34 mouse cellular contexts compared by ENCODE assay signal in the genomic region with DNA sequence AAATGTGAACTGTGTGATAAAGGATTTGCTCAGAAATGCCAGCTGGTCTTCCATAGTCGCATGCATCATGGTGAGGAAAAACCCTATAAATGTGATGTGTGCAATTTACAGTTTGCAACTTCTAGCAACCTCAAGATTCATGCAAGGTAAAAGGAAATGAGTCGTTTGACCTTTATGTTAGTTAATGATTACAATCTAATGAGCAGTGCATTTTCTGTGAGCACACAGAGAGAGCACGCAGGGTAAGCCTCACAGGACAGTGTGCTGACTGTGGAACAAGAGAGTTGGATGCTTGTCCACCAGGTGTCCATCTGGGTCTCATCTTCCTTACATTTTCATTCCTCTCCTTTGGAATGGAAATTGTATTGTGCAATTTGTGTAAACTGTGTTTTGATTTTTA. TPM values are rescaled to one million over a fixed set of nuclear protein-coding genes. Genes with fewer than 3 reads are reported as not detected.
DNase-seq lines count a peak whose midpoint lies in the region; ATAC-seq and TF ChIP-seq lines count a peak whose summit lies in the region.
"Had no signal": no experiment of that assay in that cellular context is flagged by ENCODE, and none has a peak within 500 bp of the region (broad histone marks: within the 10 kb centered on the region; RNA-seq: fewer than 3 reads in every experiment).

No protein-coding gene starts in this region.

- peaks cover 22% of the 10 kb centered on the region for H3K4me1 ChIP-seq in kidney, adult 2 months (ENCODE audit: control insufficient read depth, insufficient read depth, low read length)
- H3K4me1 ChIP-seq: embryonic facial prominence, embryonic 10.5 days; embryonic facial prominence, embryonic 15.5 days; lung, embryonic 15.5 days had no signal

- WGBS in kidney, adult 2 months = 38% methylated on average over 3 of the region's 3 CpGs

- peak; percentile 54 for DNase-seq in kidney, adult 2 months
- DNase-seq in kidney, postnatal 4 days = no peak
- DNase-seq in kidney, postnatal 14 days = peak; percentile 25
- no peak for DNase-seq in kidney, adult 18-20 months
- no peak for DNase-seq in cerebellum, postnatal 14 days
- no peak for DNase-seq in adrenal gland, adult 18-20 months (ENCODE audit: low spot score in 2 of 2)
- DNase-seq: adrenal gland, adult 8-10 months; cerebellum, adult 2 months; cerebellum, postnatal 25 days; forebrain, postnatal 0 days; heart, adult 2 months; heart, postnatal 4 days; layer of hippocampus, adult 9-11 months; lung, postnatal 36 days had no signal

- H3K4me3 ChIP-seq in kidney, adult 2 months (ENCODE audit: insufficient read depth, low read depth, low read length) = no peak overlapping the region
- H3K4me3 ChIP-seq: embryonic facial prominence, embryonic 10.5 days; embryonic facial prominence, embryonic 15.5 days; forebrain, embryonic 12.5 days; heart, adult 2 months; heart, embryonic 12.5 days; hindbrain, embryonic 13.5 days; lung, embryonic 15.5 days; midbrain, embryonic 13.5 days; neural tube, embryonic 13.5 days had no signal

- H3K27ac ChIP-seq in kidney, adult 2 months (ENCODE audit: insufficient read depth, low read depth, low read length) = peak overlapping the region; percentile 52
- H3K27ac ChIP-seq: embryonic facial prominence, embryonic 10.5 days; embryonic facial prominence, embryonic 15.5 days; forebrain, embryonic 12.5 days; heart, adult 2 months; hindbrain, embryonic 13.5 days; lung, embryonic 15.5 days; midbrain, embryonic 13.5 days; neural tube, embryonic 13.5 days had no signal

- TF ChIP-seq POLR2A in kidney, adult 2 months (IDR thresholded peaks at IDR 0.05; ENCODE audit: low read depth, low read length) = no peak

- ATAC-seq in activated CD4-positive, CD25-positive, alpha-beta regulatory T cell, adult 4 months = peak; percentile 53
- ATAC-seq: forebrain, postnatal 0 days; midbrain, embryonic 13.5 days had no signal

- H3K36me3 ChIP-seq in kidney, adult 2 months (ENCODE audit: control insufficient read depth, insufficient read depth, low read length) = peaks cover 16% of the 10 kb centered on the region

- no peak for TF ChIP-seq CTCF in kidney, adult 2 months (conservative IDR thresholded peaks at IDR 0.05; ENCODE audit: insufficient read depth, insufficient read length, low read depth, low read length)

- H3K27me3 ChIP-seq in kidney, adult 2 months (replicated peaks; ENCODE audit: control insufficient read depth, insufficient read depth, low read length) = no peaks in the 10 kb centered on the region
- H3K27me3 ChIP-seq: embryonic facial prominence, embryonic 15.5 days; forebrain, embryonic 12.5 days; heart, embryonic 12.5 days; hindbrain, embryonic 13.5 days; lung, embryonic 15.5 days; midbrain, embryonic 13.5 days; neural tube, embryonic 13.5 days had no signal

RNA-seq across cellular contexts. Expression of gene Mynn, which starts 7.1 kb away (rescaled TPM):
- 9.9 and 11.2 TPM in 2 replicates for polyA plus RNA-seq in kidney, adult 2 months (2012; rRNA removed)
- polyA plus RNA-seq in activated CD4-positive, CD25-positive, alpha-beta regulatory T cell, adult 4 months (2017; shearing (Covaris generic)) = 10 to 100 TPM; 26.4 to 28.0 TPM
- total RNA-seq in adrenal gland, adult 18-20 months (2021) = 10 to 100 TPM; 17.3 to 23.3 TPM

RNA-seq across cellular contexts. Expression of gene Actrt3, which starts 9.3 kb away (rescaled TPM):
- 0.07 and 0.16 TPM in 2 replicates for polyA plus RNA-seq in kidney, adult 2 months (2012; rRNA removed)
- polyA plus RNA-seq in activated CD4-positive, CD25-positive, alpha-beta regulatory T cell, adult 4 months (2017; shearing (Covaris generic)) = under 1 TPM in 1 of 2 experiments, not detected in 1; 0.24 TPM
- not detected for total RNA-seq in adrenal gland, adult 18-20 months (2021)
- total RNA-seq: adrenal gland, postnatal 4 days; gastrocnemius, adult 8-10 months; gastrocnemius, postnatal 4 days; heart, adult 2 months; heart, postnatal 4 days; megakaryocyte-erythroid progenitor cell, adult 5-6 weeks had no signal
- polyA plus RNA-seq: embryonic facial prominence, embryonic 10.5 days; embryonic facial prominence, embryonic 15.5 days; forebrain, embryonic 12.5 days; heart, adult 2 months; heart, embryonic 12.5 days; heart, postnatal 0 days; liver, embryonic 11.5 days; liver, embryonic 16.5 days; lung, embryonic 15.5 days; stomach, embryonic 14.5 days had no signal

RNA-seq across cellular contexts. Expression of gene Lrriq4, which starts 35.3 kb away (rescaled TPM):
- polyA plus RNA-seq in kidney, adult 2 months (2012; rRNA removed) = 0.16 and 0.20 TPM in 2 replicates
- polyA plus RNA-seq in activated CD4-positive, CD25-positive, alpha-beta regulatory T cell, adult 4 months (2017; shearing (Covaris generic)) = not detected
- total RNA-seq in adrenal gland, adult 18-20 months (2021) = not detected
- total RNA-seq: adrenal gland, adult 8-10 months; adrenal gland, postnatal 4 days; forebrain, postnatal 0 days; gastrocnemius, adult 8-10 months; gastrocnemius, postnatal 4 days; heart, adult 2 months; heart, postnatal 4 days; left cerebral cortex, adult 18-20 months; left cerebral cortex, postnatal 14 days; megakaryocyte-erythroid progenitor cell, adult 5-6 weeks had no signal
- polyA plus RNA-seq: cerebellum, adult 2 months; embryonic facial prominence, embryonic 10.5 days; embryonic facial prominence, embryonic 15.5 days; forebrain, embryonic 12.5 days; forebrain, postnatal 0 days; heart, adult 2 months; heart, postnatal 0 days; limb, embryonic 11.5 days; liver, embryonic 11.5 days; liver, embryonic 16.5 days; lung, embryonic 15.5 days; midbrain, embryonic 13.5 days; neural tube, embryonic 13.5 days; stomach, embryonic 14.5 days had no signal

RNA-seq across cellular contexts. Expression of gene Lrrc34, which starts 38.7 kb away (rescaled TPM):
- polyA plus RNA-seq in kidney, adult 2 months (2012; rRNA removed) = 0.05 and 0.13 TPM in 2 replicates
- under 1 TPM in 1 of 2 experiments, not detected in 1; 0.24 TPM for polyA plus RNA-seq in activated CD4-positive, CD25-positive, alpha-beta regulatory T cell, adult 4 months (2017; shearing (Covaris generic))
- not detected for total RNA-seq in adrenal gland, adult 18-20 months (2021)
- total RNA-seq: adrenal gland, adult 8-10 months; gastrocnemius, adult 8-10 months; gastrocnemius, postnatal 4 days; heart, adult 2 months; heart, postnatal 4 days; left cerebral cortex, adult 18-20 months; megakaryocyte-erythroid progenitor cell, adult 5-6 weeks had no signal

Comparison
In these comparisons a context has a peak if more than half of its experiments do, and no peak if none do; other contexts are left out.
1. DNase-seq: peak in kidney, adult 2 months (single experiment) and kidney, postnatal 14 days (single experiment); none in kidney, postnatal 4 days (0 of 2), kidney, adult 18-20 months (single experiment), cerebellum, postnatal 14 days (0 of 2) and adrenal gland, adult 18-20 months (0 of 2).